Mouse (Mus musculus) thymus, adult 2 months (tissue): Measurements from ENCODE around the gene Hnrnpk.

Experiments used
- CTCF ChIP-seq: fragments of 200-500 bp; IDR thresholded peaks from 2 replicates; pipeline ENCODE4 v1.5.1; 2012; ENCODE audit warnings: mild to moderate bottlenecking, control low read depth, low read length, moderate library complexity, borderline replicate concordance; ENCODE audit not compliant: control insufficient read depth, poor library complexity, insufficient read depth; ENCODE audit errors: extremely low read depth
- POLR2A ChIP-seq: fragments of 200-500 bp; IDR thresholded peaks from 2 replicates; pipeline ENCODE4 v1.6.1; 2012; ENCODE audit warnings: mild to moderate bottlenecking, low read length, control low read depth, moderate library complexity; ENCODE audit not compliant: control insufficient read depth, poor library complexity, insufficient read depth; ENCODE audit errors: extremely low read depth

GRCm38 (mm10) chr13:58344505-58344904 lies 58.6 kb downstream of the Hnrnpk start:
- TF ChIP-seq CTCF (no peak), POLR2A (no peak)
